Mouse (Mus musculus): ENCODE measurements around the gene Safb. TPM values are rescaled to one million over a fixed set of nuclear protein-coding genes. Genes with fewer than 3 reads are reported as not detected.
A peak's percentile ranks its signal among the peaks of the same experiment; 100 is the strongest.
"Not testable (repeated sequence)": the region's sequence is repeated elsewhere in the genome, so short reads cannot be mapped to it uniquely, and the experiment has no call there.

The Safb gene
- polyA plus RNA-seq, 1 experiment from 2014 or later, result 159 TPM

GRCm38 (mm10) chr17:56607521-56608062 is 23.0 kb downstream of the Safb start:
- CTCF ChIA-PET, result interaction anchor here (0.7 to 1.4 kb wide), 2 partner anchors 11 to 21 kb away, joined by 3 read pairs; no protein-coding TSS in a partner anchor
- DNase-seq (ENCODE audit: low read depth, low spot score) (no peak), ATAC-seq (no peak)
- H3K27me3 ChIP-seq, result no peaks in the 10 kb centered on the region
- in situ Hi-C loops (cut with MboI; ENCODE audit: low pct_unique_long_range_greater_than_20kb), result no loop called here
- POLR2A ChIA-PET, result interaction anchor here (0.5 to 1.3 kb wide), 4 partner anchors 8 to 64 kb away, joined by 3 to 5 read pairs (median 4); partner anchors contain the start of gene Catsperd
- no peak for TF ChIP-seq CTCF (IDR thresholded peaks at IDR 0.05)

- in situ Hi-C loops (cut with MboI; ENCODE audit: low pct_unique_long_range_greater_than_20kb), result no loop called here
- no peak for ATAC-seq
- no peaks in the 10 kb centered on the region for H3K27me3 ChIP-seq
- TF ChIP-seq CTCF (IDR thresholded peaks at IDR 0.05), result no peak
- ChIA-PET POLR2A (interaction anchor here (0.9 to 1.1 kb wide), 2 partner anchors 9 to 19 kb away, joined by 3 to 4 read pairs; partner anchors contain the start of gene Catsperd), CTCF (interaction anchor here (1.4 kb wide), 2 partner anchors 12 to 16 kb away, joined by 3 read pairs; no protein-coding TSS in a partner anchor)
- DNase-seq (ENCODE audit: low read depth, low spot score), result no peak
Observed at GRCm38 (mm10) chr17:56608699-56609098, 24.1 kb downstream of the Safb start.

GRCm38 (mm10) chr17:56609452-56610171 is 25.0 kb downstream of the Safb start, which contains the start of gene 2410015M20Rik:
Gene 2410015M20Rik, minus strand, starts transcription at chr17:56609771.
- CTCF ChIA-PET, result interaction anchor here (1.4 kb wide), 2 partner anchors 17 to 59 kb away, joined by 3 to 4 read pairs; no protein-coding TSS in a partner anchor
- DNase-seq (ENCODE audit: low read depth, low spot score) (peak; percentile 85), ATAC-seq (peak; percentile 72)
- POLR2A ChIA-PET, result no interaction called here
- TF ChIP-seq CTCF (IDR thresholded peaks at IDR 0.05), result no peak
- H3K27me3 ChIP-seq, result no peaks in the 10 kb centered on the region
- in situ Hi-C loops (cut with MboI; ENCODE audit: low pct_unique_long_range_greater_than_20kb), result no loop called here

- no peak for TF ChIP-seq CTCF (IDR thresholded peaks at IDR 0.05)
- ChIA-PET CTCF (no interaction called here), POLR2A (no interaction called here)
- DNase-seq (ENCODE audit: low read depth, low spot score) (no peak), ATAC-seq (no peak)
- no peaks in the 10 kb centered on the region for H3K27me3 ChIP-seq
- in situ Hi-C loops (cut with MboI; ENCODE audit: low pct_unique_long_range_greater_than_20kb), result no loop called here
Observed at GRCm38 (mm10) chr17:56611323-56611722, 26.7 kb downstream of the Safb start.

- no peak for DNase-seq (ENCODE audit: low read depth, low spot score)
- no peak for TF ChIP-seq CTCF (IDR thresholded peaks at IDR 0.05)
- no peaks in the 10 kb centered on the region for H3K27me3 ChIP-seq
- CTCF ChIA-PET, result interaction anchor here (1.1 kb wide), 1 partner anchor 13 kb away, joined by 3 read pairs; no protein-coding TSS in a partner anchor
- POLR2A ChIA-PET, result no interaction called here
- in situ Hi-C loops (cut with MboI; ENCODE audit: low pct_unique_long_range_greater_than_20kb), result no loop called here
- no peak for ATAC-seq
Observed at GRCm38 (mm10) chr17:56611861-56612564, 27.4 kb downstream of the Safb start.

- ATAC-seq; in situ Hi-C loops (cut with MboI; ENCODE audit: low pct_unique_long_range_greater_than_20kb); POLR2A ChIA-PET; H3K27me3 ChIP-seq; DNase-seq (ENCODE audit: low read depth, low spot score): not testable (repeated sequence)
- CTCF ChIA-PET, result interaction anchor here (1.1 kb wide), 1 partner anchor 13 kb away, joined by 3 read pairs; no protein-coding TSS in a partner anchor
Observed at GRCm38 (mm10) chr17:56612565-56612939, 27.9 kb downstream of the Safb start.

GRCm38 (mm10) chr17:56613236-56613844 is 28.7 kb downstream of the Safb start, which contains the start of gene Rpl36:
Gene Rpl36, plus strand, starts transcription at chr17:56613416.
- ChIA-PET POLR2A (interaction anchor here (1.3 kb wide), 1 partner anchor 9 kb away, joined by 5 read pairs; no protein-coding TSS in a partner anchor), CTCF (interaction anchor here (1.1 kb wide), 1 partner anchor 12 kb away, joined by 3 read pairs; no protein-coding TSS in a partner anchor)
- H3K27me3 ChIP-seq, result no peaks in the 10 kb centered on the region
- DNase-seq (ENCODE audit: low read depth, low spot score) (peak; percentile 57), ATAC-seq (peak; percentile 33)
- in situ Hi-C loops (cut with MboI; ENCODE audit: low pct_unique_long_range_greater_than_20kb), result no loop called here
- TF ChIP-seq CTCF (IDR thresholded peaks at IDR 0.05), result no peak

GRCm38 (mm10) chr17:56613893-56614292 is 29.3 kb downstream of the Safb start:
- DNase-seq (ENCODE audit: low read depth, low spot score); in situ Hi-C loops (cut with MboI; ENCODE audit: low pct_unique_long_range_greater_than_20kb); ATAC-seq; CTCF ChIA-PET; H3K27me3 ChIP-seq: not testable (repeated sequence)
- POLR2A ChIA-PET, result interaction anchor here (0.7 to 1.3 kb wide), 2 partner anchors 10 to 29 kb away, joined by 3 to 5 read pairs; partner anchors contain the start of genes Safb and Safb2

GRCm38 (mm10) chr17:56614391-56615135 is 29.9 kb downstream of the Safb start:
- POLR2A ChIA-PET, result interaction anchor here (0.7 to 1.3 kb wide), 2 partner anchors 10 to 30 kb away, joined by 3 to 5 read pairs; partner anchors contain the start of genes Safb and Safb2

More at GRCm38 (mm10) chr17:56614391-56615135, 29.9 kb downstream of the Safb start:
- no peak for ATAC-seq
- no peaks in the 10 kb centered on the region for H3K27me3 ChIP-seq
- TF ChIP-seq CTCF (IDR thresholded peaks at IDR 0.05), result no peak
- CTCF ChIA-PET, result interaction anchor here (1.5 kb wide), 1 partner anchor 10 kb away, joined by 3 read pairs; no protein-coding TSS in a partner anchor
- in situ Hi-C loops (cut with MboI; ENCODE audit: low pct_unique_long_range_greater_than_20kb), result no loop called here
- no peak for DNase-seq (ENCODE audit: low read depth, low spot score)

Measured in Patski (cell line).